Mouse (Mus musculus): Measurements from ENCODE around the gene Bbs1. TPM values are rescaled to one million over a fixed set of nuclear protein-coding genes. Genes with fewer than 3 reads are reported as not detected.

Bbs1 gene
- total RNA-seq, 2 experiments from 2014 or later = 4.3 to 4.6 TPM

Other genes with a start within 250 kb of the Bbs1 start
- gene Gm960, start 208.0 kb downstream of the Bbs1 start, total RNA-seq (2021) = under 1 TPM; 0.12 to 0.68 TPM
- under 1 TPM; 0.25 to 0.33 TPM for gene Sptbn2, start 195.5 kb downstream of the Bbs1 start, total RNA-seq (2021)
- 1 to 10 TPM; 7.5 to 8.3 TPM for gene Rbm4b, start 150.1 kb downstream of the Bbs1 start, total RNA-seq (2021)
- 10 to 100 TPM; 46.1 to 48.4 TPM for gene Rbm4, start 112.7 kb downstream of the Bbs1 start, total RNA-seq (2021)
- gene Gm21992, start 95.0 kb downstream of the Bbs1 start, total RNA-seq (2021) = 10 to 100 TPM; 21.8 to 24.1 TPM
- 10 to 100 TPM; 34.0 to 39.3 TPM for gene Rbm14, start 95.0 kb downstream of the Bbs1 start, total RNA-seq (2021)
- 10 to 100 TPM; 31.4 to 31.7 TPM for gene Ccs, start 67.3 kb downstream of the Bbs1 start, total RNA-seq (2021)
- gene Ccdc87, start 67.3 kb downstream of the Bbs1 start, total RNA-seq (2021) = under 1 TPM in 1 of 2 experiments, not detected in 1; 0.11 TPM
- 10 to 100 TPM; 24.9 to 25.9 TPM for gene Ctsf, start 51.5 kb downstream of the Bbs1 start, total RNA-seq (2021)
- gene Actn3, start 28.7 kb downstream of the Bbs1 start, total RNA-seq (2021) = 1 to 10 TPM in 1 of 2 experiments, under 1 TPM in 1; 0.38 to 2.2 TPM
- gene Zdhhc24, start 28.0 kb downstream of the Bbs1 start, total RNA-seq (2021) = 1 to 10 TPM; 4.8 to 5.2 TPM
- 10 to 100 TPM; 39.7 to 40.2 TPM for gene Dpp3, start 21.7 kb upstream of the Bbs1 start, total RNA-seq (2021)
- gene Peli3, start 36.5 kb upstream of the Bbs1 start, total RNA-seq (2021) = 1 to 10 TPM in 1 of 2 experiments, under 1 TPM in 1; 0.71 to 1.2 TPM
- 10 to 100 TPM; 60.9 to 63.8 TPM for gene Mrpl11, start 55.5 kb upstream of the Bbs1 start, total RNA-seq (2021)
- under 1 TPM; 0.57 to 0.68 TPM for gene Npas4, start 83.7 kb upstream of the Bbs1 start, total RNA-seq (2021)
- 10 to 100 TPM; 20.0 to 20.8 TPM for gene Slc29a2, start 117.2 kb upstream of the Bbs1 start, total RNA-seq (2021)
- gene B4gat1, start 132.2 kb upstream of the Bbs1 start, total RNA-seq (2021) = 10 to 100 TPM; 33.0 to 36.8 TPM
- 1 to 10 TPM; 1.6 to 2.0 TPM for gene AC124502.3, start 132.3 kb upstream of the Bbs1 start, total RNA-seq (2021)
- 10 to 100 TPM; 16.7 to 18.2 TPM for gene Brms1, start 134.7 kb upstream of the Bbs1 start, total RNA-seq (2021)
- 1 to 10 TPM; 2.2 to 2.9 TPM for gene Rin1, start 143.9 kb upstream of the Bbs1 start, total RNA-seq (2021)
- gene Cd248, start 161.4 kb upstream of the Bbs1 start, total RNA-seq (2021) = 10 to 100 TPM; 25.8 to 27.1 TPM
- gene Tmem151a, start 178.9 kb upstream of the Bbs1 start, total RNA-seq (2021) = 1 to 10 TPM; 3.8 to 4.1 TPM
- gene Yif1a, start 181.9 kb upstream of the Bbs1 start, total RNA-seq (2021) = 10 to 100 TPM; 70.2 to 72.5 TPM
- gene Cnih2, start 191.9 kb upstream of the Bbs1 start, total RNA-seq (2021) = 1 to 10 TPM; 1.8 to 2.1 TPM
- 100 to 1,000 TPM; 188 to 191 TPM for gene Rab1b, start 200.4 kb upstream of the Bbs1 start, total RNA-seq (2021)
- 10 to 100 TPM; 43.7 to 43.8 TPM for gene Klc2, start 211.9 kb upstream of the Bbs1 start, total RNA-seq (2021)

All from heart, postnatal 4 days (tissue).